Mouse (Mus musculus): Measurements from ENCODE around the gene Echs1.
A peak's percentile ranks its signal among the peaks of the same experiment; 100 is the strongest.
"Not testable (repeated sequence)": the region's sequence is repeated elsewhere in the genome, so short reads cannot be mapped to it uniquely, and the experiment has no call there.

Echs1 gene

DNA sequence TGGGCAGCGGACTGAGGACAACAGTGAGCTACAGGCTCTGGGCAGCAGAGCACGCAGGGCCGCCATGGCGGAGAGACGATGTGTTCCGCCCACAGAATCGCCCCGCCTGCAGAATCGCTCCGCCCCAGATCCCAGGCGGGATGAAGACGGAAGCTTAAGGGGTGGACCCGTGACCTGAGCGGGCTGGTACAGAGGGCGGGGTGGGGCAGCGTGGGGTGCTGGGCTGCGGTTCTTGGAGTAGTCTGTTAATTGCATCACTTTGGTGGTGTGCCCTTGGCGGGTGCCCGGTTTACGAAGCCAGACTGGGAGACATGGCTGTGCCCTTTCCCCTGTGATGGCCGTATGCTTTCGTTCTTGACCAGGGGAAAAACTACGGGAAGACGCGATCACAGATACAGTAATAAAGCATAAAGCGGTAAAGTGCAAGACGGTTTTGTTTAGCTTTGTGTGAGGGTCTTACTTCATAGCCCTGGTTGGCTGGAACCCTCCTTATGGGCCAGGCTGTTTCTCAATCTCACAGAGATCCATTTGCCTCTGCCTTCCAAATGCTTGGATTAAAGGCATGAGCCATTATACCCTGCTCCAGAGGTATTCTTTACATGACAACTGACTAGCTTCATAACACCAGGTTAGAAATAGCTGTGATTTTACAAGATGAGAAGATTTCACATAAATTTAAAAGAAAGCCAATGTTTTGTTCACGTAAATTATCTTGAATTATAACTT, at the start of gene Echs1:
TSS of gene Echs1 (minus strand) at position 148 of the 726 bp plus-strand sequence.
- DNase-seq = peak; percentile 92

DNA sequence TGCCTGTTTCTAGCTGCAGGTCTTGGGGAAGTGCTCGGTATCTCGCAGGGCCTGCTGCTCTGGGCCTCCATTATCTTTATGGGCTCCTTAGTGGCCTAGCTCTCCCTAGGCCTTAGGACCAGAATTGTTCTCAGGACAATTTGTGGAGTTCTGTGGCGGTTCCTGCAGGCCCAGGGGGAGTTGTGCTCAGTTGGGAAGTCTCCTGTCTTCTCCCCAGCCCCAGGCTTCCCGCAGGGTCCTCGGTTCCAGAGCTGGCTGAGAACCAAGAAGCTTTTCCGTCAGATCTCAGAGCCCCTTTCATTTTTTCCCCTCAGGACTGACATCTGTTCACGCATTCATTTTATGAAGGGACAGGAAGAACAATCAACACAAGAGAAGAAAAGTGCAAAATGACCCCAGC, 48.4 kb upstream of the Echs1 start, which contains the start of gene Olfr522:
TSS of gene Olfr522 (minus strand) at position 101 of the 400 bp plus-strand sequence.
- DNase-seq = no peak

DNA sequence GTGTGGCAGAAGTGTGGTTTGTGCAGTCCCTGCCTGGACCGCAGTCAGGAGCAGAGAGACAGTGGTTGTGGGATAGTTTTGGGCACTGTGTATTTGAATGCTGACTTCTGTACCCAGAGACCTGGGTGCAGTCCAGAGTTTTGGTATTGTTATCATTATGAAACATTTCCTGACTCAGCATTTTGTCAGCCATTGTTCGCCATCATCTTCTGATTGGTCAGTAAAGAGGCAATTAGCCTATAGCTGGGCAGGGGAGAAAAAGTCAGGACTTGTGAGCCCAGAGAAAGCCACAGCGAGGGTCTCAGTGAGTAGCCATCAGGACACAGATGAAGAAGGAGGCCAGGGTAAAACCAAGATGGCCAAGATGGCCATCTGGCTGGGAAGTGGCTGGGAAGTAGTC, 44.1 kb upstream of the Echs1 start:
- no peak for DNase-seq

DNA sequence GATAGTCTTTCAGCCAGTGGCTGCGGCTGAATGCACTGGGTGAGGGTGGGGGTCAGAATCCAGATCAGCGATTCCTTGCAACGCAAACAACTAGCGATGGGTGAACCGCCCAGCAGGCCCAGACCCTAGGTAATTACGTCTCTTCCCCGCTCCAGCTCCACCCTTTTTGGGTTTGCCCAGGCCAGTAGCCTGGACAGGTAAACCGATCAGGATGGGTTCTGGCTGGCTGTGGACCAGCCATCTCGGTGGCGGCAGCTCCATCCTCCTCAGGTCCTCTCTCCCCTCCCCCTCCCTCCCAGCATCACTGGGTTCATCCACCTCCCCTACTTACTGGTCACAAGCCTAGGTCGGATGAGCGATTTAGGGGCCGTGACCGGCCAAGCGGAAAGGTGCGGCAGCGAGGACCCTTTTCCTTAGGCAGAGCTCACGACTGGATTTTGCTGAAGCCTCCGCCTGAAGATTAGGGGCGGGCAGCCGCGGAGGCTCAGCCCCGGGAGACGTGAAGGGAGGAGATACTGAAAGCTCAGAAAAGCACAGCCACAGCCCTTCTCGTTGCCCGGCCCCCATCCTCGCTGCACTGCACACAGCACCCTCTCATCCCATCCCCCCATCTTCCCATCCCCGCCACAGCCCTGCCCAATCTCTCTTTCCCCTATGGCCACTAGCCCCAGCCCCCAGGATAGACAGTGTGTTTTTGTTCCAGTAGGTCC, 38.1 kb upstream of the Echs1 start, which contains the start of gene Sprn:
TSS of gene Sprn (minus strand) at position 660 of the 710 bp plus-strand sequence.
- peak; percentile 64 for DNase-seq

- no peak for DNase-seq
Observed at GRCm38 (mm10) chr7:140153829-140154217, 37.5 kb upstream of the Echs1 start.

DNA sequence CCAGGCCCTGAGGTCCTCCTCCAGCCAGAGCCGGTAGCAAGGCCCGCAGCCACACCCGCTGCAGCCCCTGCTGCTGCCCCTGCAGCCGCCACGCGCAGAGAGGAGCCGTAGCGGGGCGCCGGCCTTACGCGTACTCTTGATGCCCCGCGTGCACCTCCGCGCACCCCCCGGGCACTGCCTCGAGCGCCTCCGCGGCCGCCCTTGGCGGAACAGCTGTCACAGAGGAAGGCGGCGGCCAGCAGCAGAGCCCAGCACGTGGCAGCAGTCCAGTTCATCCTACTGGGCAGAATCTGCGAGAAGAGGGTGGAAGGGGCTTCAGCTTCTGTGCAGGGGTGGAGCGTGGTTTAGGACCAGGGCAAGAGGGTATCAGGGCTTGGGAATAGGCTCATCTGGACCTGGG, 37.1 kb upstream of the Echs1 start:
- DNase-seq = peak; percentile 66

DNA sequence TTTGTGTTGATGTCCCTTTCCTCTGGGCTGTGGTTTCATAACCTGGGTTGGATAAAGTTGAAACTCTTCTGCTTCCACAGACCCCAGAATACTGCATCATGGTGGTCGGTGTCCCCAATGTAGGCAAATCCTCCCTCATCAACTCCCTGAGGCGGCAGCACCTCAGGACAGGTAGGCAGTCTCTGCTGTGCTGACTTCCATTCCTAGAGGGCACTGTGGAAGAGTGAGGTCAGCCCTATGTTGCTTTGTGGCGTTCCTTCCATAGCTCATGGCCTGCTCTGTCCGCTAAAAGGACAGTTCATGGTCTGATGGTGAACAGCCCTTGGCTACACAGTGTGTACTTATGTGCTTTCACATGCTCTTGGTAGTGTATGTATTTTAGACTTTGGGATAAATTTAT, 28.3 kb upstream of the Echs1 start:
- DNase-seq = no peak

DNA sequence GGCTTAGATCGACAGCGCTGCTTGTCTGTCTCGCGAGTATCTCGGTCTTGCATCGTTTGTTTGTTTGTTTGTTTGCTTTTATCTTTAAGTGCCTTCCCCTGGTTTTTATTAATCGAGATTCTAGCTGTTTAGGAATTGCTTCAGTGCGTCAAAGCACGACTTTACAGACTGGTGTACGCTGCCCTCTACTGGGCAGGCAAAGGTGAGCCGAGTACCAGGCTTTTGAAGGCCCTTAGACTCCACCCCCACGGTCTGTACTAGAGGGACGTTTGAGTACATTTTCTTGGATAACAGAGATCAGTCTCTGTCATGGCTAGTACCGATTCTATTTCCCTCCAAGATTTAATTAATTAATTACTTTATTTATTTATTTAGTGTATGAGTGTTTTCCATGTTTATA, 25.1 kb upstream of the Echs1 start:
- DNase-seq = peak; percentile 75

DNA sequence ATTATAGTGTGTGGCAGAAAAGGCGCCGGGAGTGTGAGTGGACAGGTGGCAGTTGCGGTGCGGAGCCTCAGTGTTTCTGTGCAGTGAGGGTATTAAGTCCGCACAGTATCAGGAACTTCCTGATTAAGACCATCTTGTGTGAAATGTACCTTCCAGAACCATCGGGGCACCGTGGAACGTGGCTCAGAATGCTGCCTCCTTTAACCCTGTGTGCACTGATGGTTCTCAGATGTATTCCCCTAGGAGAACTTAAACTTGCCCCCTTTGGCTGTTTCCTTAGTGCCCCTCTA, 21.7 kb upstream of the Echs1 start:
- no peak for DNase-seq

DNA sequence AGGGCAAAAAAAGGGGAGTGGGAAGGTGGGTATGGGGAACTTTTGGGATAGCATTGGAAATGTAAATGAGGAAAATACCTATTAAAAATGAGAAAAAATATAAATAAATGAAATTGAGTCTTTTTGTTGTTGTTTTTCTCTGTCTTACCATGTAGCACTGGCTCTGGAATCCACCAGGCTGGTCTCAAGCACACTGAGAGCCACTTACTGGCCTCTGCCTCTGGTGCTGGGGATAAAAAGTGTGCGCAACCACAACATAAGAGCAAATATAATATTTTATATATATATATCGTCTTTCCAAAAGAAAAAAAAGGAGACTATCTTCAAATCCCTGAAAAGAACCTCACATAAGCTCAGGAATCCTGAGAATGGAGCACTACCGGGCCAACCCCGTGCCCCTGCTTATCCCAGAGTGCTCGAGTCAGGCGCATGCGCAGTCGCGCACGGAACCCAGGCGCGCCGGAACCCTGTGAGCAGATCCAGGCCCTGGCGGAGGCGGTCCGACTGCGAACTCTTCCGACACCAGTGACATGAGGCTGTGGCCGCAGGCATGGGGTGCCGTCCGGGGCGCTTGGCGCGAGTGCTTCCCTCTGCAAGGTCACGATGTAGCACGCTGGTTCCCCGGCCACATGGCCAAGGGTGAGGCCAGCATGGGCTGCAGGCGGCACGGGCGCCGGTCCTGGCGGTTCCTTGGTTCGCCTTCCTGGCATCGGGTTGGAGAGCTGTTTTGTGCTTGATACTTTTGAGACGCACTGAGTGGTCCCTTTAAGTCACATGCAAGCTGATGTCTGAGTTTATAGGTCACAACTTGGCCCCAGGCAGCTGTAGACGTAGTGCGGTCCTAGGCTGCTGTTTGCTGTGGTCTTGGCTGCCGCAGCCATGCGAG, 21.1 kb upstream of the Echs1 start, which contains the start of gene Mtg1:
TSS of gene Mtg1 (plus strand) at position 430 of the 886 bp plus-strand sequence.
- DNase-seq = peak; percentile 94

GRCm38 (mm10) chr7:140135106-140135770, 19.0 kb upstream of the Echs1 start:
- DNase-seq = no peak

DNA sequence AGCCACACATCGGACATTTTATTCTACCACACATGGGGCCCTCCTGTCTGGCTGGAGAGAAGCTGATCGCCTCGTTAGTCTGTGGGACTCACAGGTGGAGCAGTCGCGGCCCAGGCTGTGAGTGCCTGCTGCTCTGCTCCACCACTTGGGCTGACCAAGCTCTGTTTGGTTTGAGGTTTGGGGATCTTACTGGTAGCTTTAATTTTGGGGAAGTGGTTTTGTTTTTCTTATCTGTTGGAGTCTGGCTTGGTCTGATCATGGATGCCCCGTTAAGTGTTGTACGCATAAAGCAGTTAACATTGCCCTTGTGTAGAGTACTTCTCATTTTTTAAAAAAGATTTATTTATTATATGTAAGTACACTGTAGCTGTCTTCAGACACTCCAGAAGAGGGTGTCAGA, 17.8 kb upstream of the Echs1 start:
- DNase-seq = not testable (repeated sequence)

DNA sequence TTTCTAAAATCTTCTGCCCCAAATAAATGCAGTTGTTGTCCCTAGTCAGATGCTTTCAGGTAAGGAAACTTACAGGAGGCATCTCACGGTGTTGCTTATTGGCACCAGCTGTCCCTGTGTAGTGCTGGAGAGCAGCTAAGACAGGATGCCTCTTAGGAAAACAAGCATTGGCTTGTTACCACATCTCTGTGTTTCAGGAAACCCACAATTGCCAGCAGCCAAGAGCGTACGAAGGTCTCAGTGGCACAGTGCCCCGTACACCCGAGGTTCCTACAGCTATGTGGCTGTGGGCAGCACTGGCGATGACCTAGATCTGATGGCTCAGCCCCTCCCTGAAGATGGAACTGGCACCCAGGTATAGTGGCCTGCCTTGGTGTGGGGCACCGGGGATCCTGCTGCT, 15.9 kb upstream of the Echs1 start:
- DNase-seq = not testable (repeated sequence)

- DNase-seq = no peak
Observed at GRCm38 (mm10) chr7:140127911-140128310, 11.6 kb upstream of the Echs1 start.

- DNase-seq = no peak
Observed at GRCm38 (mm10) chr7:140126934-140127333, 10.7 kb upstream of the Echs1 start.

DNA sequence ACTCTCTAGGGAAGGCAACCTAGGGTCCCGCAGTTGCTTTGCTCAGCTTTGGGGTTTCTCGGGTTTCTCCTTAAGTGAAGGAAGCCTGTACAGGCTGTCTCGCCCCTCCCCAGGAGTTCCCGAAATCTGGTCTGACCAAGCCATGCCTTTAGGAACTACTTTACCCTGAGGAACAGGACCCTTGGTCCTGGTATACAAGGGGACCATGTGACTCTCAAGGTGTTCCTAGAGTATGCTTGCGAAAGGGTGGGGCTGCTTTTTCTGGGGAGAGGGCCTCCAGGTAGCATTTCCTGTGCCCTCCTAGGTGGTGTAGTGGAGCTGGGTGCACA, 9.7 kb upstream of the Echs1 start:
- no peak for DNase-seq

- DNase-seq = peak; percentile 93
Observed at GRCm38 (mm10) chr7:140125278-140126021, 9.2 kb upstream of the Echs1 start.

DNA sequence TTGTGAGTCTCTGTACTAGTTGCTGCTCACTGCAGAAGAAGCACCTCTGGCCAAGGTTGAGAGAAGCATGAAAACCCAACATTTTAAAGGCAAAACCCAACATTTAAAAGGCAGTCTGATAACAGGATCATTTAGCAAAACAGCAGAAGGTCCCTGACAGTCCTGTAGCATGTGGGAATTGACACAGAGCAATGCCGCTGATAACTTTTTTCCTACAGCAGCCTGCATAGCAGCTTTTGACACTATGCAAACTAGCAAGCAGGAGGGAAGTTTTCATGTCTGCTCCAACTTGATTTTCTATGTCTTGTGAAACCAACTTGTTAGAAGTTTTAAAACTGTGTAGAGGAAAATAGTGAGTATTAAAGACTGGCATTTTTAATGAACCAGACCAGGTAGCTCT, 8.1 kb upstream of the Echs1 start:
- no peak for DNase-seq

- DNase-seq = no peak
Observed at GRCm38 (mm10) chr7:140122765-140123164, 6.5 kb upstream of the Echs1 start.

- no peak for DNase-seq
Observed at GRCm38 (mm10) chr7:140121338-140121910, 5.1 kb upstream of the Echs1 start.

DNA sequence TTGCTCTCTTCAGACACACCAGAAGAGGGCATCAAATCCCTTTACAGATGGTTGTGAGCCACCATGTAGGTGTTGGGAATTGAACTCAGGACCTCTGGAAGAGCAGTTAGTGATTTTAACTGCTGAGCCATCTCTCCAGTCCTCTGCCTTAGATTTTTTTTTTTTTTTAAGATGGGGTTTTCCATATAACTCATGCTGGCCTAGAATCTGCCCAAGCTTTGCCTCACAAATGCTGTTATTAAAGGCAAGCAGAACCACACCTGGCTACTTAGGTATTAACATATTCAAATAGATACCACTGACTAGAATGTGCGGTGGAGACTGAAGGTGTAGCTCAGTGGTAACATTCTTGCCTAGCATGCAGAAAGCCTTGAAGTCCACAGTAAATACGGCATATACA, 4.2 kb upstream of the Echs1 start:
- no peak for DNase-seq

All from retina, postnatal 1 day (tissue).